Mouse (Mus musculus) kidney, adult 18-20 months (tissue): ENCODE data around the gene Scyl3.

Experiments
- DNase-seq: peaks from one replicate; pipeline ENCODE4 v3.0.0; 2021

Gene Scyl3

DNA sequence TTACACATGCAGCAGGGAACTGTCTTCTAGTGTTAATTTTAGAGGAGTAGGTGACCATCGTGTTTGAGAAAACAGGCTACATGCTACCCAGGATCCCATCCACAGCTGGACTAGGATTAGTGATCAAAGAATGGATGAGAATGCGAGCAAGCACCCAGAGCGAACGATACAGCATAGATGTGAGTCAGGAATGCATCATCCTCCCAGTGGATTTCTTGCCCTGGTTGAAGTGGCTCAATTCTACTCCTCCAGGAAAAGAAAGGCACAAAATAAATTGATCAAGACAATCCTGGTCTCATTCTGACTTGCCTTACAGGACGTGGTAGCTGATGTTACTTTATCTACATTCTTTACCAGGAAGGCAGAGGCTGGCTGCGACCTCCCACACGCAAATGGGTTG is at the start of gene Scyl3:
TSS of gene Scyl3 (plus strand) at position 255 of the 400 bp plus-strand sequence.
- DNase-seq = no peak

- no peak for DNase-seq
Measured at GRCm38 (mm10) chr1:163889629-163890028, 39.3 kb upstream of the Scyl3 start.

- no peak for DNase-seq
Measured at GRCm38 (mm10) chr1:163893294-163893693, 35.6 kb upstream of the Scyl3 start.

GRCm38 (mm10) chr1:163893774-163894527 is 34.9 kb upstream of the Scyl3 start:
- DNase-seq = no peak

DNA sequence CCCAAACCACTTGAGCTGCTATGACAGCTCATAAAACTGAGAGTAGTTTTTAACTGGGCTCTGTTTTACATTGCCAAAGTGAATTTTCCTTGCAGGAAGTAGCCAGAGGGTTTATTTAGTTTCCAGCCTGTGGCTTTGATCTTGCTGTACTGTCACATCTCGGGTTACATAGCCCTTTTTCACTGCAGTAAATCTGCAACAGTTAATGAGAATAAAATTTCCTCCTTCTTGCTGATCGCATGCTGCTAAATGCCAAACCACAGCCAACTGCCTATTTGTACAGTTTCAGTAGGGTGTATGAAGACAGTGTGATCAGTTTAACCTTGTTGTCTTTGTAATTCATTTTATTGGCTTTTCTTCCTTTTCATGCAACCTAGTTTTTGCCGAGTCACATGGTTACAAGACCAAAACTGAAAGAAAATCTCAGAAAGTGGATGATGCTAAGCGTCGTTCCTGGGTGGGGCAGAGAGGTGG is 30.6 kb upstream of the Scyl3 start:
- no peak for DNase-seq

GRCm38 (mm10) chr1:163899575-163899974 is 29.3 kb upstream of the Scyl3 start:
- no peak for DNase-seq

DNA sequence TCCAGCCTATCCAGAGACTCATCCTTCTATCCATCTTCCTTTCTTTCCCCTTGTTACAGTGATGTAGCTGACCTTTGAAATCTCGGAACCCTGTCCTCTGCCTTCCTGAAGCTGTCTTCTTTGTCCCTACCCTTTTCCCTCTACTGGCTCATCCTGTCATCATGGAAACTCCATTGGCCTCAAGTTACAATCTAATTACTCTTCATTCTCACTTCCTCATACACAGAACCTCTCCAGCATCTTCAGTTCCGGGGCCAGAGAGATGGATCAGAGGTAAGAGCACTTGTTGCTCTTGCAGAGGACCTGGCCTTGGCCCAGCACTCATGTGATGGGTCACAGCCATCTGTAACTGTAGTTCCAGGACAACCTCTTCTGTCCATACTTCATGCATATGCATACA is 28.7 kb upstream of the Scyl3 start:
- DNase-seq = no peak

DNA sequence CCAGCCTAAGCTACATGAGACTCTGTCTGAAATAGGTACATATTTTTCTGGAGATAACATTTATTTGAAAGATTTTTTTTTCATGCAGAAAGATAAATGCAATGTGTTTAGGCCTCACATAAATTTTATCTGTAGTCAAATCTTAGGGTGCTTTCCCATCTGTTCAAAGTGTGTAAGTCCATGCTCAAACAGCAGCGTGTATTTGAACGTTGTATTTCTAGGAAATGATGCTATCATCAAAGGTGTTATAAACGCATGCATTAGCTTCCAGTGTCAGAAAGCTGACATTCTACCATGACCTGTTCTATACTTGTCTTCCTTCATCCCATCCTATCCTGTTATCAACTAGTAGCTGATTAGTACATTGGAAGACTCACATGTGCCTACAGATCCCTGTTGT is 25.5 kb upstream of the Scyl3 start:
- DNase-seq = no peak

DNA sequence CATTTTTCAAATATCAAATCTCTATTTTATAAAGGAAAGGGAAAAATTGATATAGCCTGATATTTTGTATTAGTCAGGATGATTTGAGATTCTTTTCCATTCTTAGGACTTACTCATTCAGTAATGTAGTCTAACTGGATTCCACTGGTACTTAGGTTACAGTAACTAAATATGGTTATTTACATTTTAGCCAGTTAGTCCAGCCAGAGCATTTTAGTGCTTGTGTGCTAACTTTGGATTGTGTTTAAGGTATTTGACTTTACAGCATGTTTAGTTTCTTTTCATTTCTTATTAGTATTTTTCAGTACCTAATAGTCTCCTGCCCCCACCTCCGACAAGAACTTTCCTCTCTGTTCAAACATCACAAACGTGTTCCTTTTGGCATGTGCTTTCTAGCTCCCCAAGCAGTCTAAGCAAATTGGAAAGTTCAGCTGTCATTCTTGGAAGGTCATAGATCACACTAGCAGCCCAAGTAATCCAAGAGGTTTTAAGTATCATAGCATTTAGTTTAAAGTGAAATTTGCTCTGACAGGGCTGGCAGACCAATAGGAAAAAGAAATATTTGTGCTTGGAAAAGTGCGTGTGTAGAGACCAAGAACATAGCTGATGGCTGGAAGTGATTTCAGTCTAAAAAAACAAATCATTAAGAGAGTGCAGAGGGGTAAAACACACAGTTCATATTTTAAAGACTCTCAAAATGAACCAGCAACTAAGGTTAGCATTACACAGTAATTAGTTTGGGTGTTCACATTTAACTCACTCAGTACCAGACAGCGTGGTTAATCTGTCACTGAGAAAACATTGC is 21.7 kb upstream of the Scyl3 start:
- no peak for DNase-seq

GRCm38 (mm10) chr1:163908389-163908788 is 20.5 kb upstream of the Scyl3 start:
- no peak for DNase-seq

DNA sequence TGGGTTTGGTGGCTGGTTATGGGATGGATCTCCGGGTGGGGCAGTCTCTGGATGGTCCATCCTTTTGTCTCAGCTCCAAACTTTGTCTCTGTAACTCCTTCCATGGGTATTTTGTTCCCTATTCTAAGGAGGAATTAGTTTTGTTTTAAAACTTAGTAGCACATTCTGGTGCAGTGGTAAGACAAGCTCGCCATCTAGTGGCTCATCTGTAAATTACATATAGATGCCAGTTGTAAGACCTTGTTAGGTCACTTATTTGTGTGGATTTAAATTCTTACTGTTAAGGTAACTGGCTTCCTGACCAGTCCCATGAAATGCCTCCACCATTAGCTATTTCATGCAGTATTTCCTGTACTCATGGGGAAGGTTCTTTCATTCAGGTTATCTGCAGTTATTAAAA is 18.6 kb upstream of the Scyl3 start:
- DNase-seq = peak; percentile 6

GRCm38 (mm10) chr1:163910785-163911184 is 18.1 kb upstream of the Scyl3 start:
- DNase-seq = no peak

DNA sequence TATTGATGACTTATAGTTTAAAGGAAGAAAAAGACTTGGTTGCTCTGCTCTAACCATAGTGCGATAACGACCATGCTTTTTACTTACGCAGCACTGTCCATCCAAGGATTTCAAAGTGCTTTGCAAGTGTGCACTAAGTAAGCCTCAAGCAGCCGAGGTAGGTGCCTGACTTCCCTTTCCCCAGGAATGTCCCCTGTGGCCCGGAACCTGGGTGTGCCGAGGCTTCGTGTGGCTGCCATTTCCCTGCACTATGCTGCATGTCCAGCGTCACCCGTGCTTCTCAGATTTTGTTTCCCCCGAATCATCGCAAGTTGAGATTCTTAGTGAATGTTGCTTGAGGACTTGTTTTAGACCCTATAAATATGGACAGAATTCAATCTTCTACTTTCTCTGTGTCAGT is 16.9 kb upstream of the Scyl3 start:
- DNase-seq = no peak

- no peak for DNase-seq
Measured at GRCm38 (mm10) chr1:163917349-163918160, 11.3 kb upstream of the Scyl3 start.

DNA sequence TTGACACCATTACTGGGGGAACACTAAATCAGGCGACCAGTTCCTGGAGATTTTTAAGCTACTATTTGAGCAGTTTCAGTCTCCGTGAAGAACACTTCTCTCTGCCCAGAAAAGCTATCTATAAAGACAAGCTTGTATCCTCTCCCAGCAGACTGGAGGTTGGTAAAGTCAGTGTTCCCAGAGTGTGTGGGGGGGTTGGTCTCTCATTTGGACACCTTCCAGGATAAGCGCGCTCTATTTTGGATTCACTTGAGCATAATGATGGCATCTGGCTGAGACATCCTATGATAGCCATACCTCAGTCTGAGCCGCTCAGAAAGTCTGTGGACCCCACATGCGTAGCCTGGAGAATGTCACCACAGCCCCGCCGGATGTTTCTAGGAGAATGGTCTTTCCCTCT is 4.8 kb upstream of the Scyl3 start:
- no peak for DNase-seq

GRCm38 (mm10) chr1:163929636-163930457 is 947 bp downstream of the Scyl3 start:
- peak; percentile 94 for DNase-seq

DNA sequence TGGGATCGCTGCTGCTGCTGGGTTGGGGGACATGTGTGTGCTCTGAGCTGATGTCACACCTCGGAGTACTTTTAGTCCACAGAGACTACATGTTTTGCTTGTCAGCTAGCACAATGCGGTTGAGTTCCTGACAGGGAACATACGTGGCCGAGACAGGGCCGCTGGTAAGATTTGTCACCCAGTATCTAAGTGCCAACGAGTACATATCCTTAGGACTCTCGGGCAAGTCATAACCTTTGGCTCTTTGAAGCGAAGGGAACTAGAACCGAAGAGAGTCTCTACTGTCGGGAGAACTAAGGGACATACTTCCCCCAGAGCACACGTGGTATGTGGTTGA is 1.5 kb downstream of the Scyl3 start:
- DNase-seq = no peak

DNA sequence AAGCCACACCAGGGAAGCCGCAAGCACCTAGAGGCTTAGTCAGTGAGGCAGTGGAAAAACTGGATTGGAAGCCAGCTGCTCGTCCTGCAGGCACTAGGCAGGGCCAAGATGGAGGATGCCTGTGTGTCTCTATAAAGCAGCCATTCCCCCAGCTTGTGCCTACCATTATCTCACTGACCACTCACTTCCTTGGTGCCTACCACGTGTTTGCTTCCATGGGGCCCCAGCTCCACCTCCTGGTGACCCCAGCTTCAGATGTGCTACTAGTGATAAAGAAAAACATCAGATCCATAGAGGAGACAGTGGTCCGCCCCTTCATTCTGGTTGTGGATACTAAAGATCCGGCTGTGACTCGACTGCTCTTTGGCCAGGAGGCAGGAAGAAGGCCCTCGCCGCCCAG is 2.9 kb downstream of the Scyl3 start:
- DNase-seq = no peak

DNA sequence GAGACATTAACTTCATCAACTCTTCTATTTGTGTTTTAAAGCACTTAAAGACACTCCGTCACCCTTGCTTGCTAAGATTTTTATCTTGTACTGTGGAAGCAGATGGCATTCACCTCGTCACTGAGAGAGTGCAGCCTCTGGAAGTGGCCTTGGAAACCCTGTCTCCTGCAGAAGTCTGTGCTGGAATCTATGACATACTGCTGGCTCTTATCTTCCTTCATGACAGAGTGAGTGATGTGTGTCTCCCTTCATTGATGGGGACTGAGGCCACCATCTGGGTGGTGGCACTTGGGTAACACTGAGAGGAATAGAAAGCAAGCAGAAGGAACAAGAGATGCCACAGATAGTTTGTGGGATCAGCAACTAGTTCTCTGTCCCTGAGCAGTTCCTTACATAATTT is 5.7 kb downstream of the Scyl3 start:
- DNase-seq = no peak

DNA sequence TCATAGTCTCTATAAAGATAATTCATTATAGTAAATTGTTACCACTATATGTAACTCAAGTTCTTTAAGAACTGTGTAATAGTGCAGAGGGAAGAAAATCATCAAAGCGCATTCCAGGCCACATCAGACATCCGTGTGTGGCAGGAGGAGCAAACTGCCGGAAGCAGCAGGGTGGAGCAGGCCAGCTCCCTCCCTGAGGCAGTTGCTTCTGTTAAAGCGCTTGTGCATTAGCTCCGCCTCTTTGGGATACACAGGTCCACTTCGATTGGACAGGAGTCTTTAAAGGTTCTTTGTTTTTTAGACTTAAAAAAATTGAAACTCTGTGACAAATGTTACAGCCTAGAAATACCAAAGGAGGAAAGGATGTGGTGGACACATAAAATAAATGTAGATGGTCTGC is 13.2 kb downstream of the Scyl3 start:
- no peak for DNase-seq

DNA sequence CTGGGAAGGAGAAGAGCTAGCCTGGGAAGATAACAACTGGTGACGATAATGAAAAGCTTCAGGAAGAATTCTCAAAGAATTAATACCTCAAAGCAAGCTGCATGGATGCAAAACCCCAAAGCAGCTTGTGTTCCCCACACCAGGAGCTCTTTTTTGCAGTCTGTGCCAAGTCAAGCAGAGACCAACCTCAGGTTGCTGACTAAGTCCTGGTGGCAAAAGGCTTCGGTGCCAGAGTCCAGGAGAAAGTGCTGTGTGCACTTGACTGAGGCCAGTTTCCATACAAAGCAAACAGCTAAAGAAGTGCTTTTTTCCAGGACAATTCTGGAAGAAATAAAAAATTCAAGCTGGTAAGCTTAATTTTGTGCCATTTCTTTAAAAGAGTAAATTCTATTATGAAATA is 24.5 kb downstream of the Scyl3 start:
- DNase-seq = peak; percentile 22

- DNase-seq = no peak
Measured at GRCm38 (mm10) chr1:163958036-163958435, 29.1 kb downstream of the Scyl3 start.
